Mouse (Mus musculus) forebrain, embryonic 16.5 days (tissue): ENCODE results near the gene Mrps18a. TPM values are rescaled to one million over a fixed set of nuclear protein-coding genes. Genes with fewer than 3 reads are reported as not detected.

Experiments used
- ATAC-seq: fragments of 200-750 bp; cut with Nextera tagmentation; 2 replicates; pipeline ENCODE4 v1.8.0; 2017; ENCODE audit warnings: mild to moderate bottlenecking, moderate library complexity
- H3K27ac ChIP-seq: fragments of 300-500 bp; sonication (generic); 2 replicates; pipeline ENCODE4 v1.5.1; 2014; ENCODE audit warnings: low read length, control low read depth
- H3K27me3 ChIP-seq: fragments of 300-500 bp; sonication (generic); replicated peaks from 2 replicates; pipeline ENCODE4 v1.6.1; 2014; ENCODE audit warnings: low read length; ENCODE audit not compliant: control insufficient read depth, insufficient read depth
- H3K36me3 ChIP-seq: fragments of 300-500 bp; sonication (generic); 2 replicates; pipeline ENCODE4 v1.6.1; 2014; ENCODE audit not compliant: control insufficient read depth, insufficient read depth
- H3K4me1 ChIP-seq: fragments of 300-500 bp; sonication (generic); replicated peaks from 2 replicates; pipeline ENCODE4 v1.6.1; 2014; ENCODE audit warnings: low read length; ENCODE audit not compliant: control insufficient read depth, insufficient read depth
- H3K4me2 ChIP-seq: fragments of 300-500 bp; sonication (generic); 2 replicates; pipeline ENCODE4 v1.6.1; 2014; ENCODE audit warnings: mild to moderate bottlenecking, low read length, control low read depth
- H3K4me3 ChIP-seq: fragments of 300-500 bp; sonication (generic); replicated peaks from 2 replicates; pipeline ENCODE4 v1.5.1; 2014; ENCODE audit warnings: mild to moderate bottlenecking, low read length, control low read depth
- H3K9ac ChIP-seq: fragments of 300-500 bp; sonication (generic); replicated peaks from 2 replicates; pipeline ENCODE4 v1.6.1; 2014; ENCODE audit warnings: low read depth, low read length, control low read depth
- H3K9me3 ChIP-seq: fragments of 300-500 bp; sonication (generic); 2 replicates; pipeline ENCODE4 v1.6.1; 2016; ENCODE audit warnings: low read length; ENCODE audit not compliant: control insufficient read depth
- WGBS: fragments of 180-500 bp; shearing (Covaris S2); extraction: QIAGEN DNeasy Blood & Tissue Kit; methylation state at CpG from one replicate; pipeline ENCODE4 v1.1.7; 2014; 5-methylcytosine and 5-hydroxymethylcytosine counted together
- polyA plus RNA-seq: library from polyadenylated mRNA; unstranded; fragments of >200 nt; fragmentation: Nextera tagmentation; extraction: Ambion mirVana; gene quantifications from 2 replicates; pipeline ENCODE4 v1.2.1, GENCODE M21; 2015

The Mrps18a gene
- polyA plus RNA-seq, 1 experiment from 2014 or later, result 137 TPM

GRCm38 (mm10) chr17:46162951-46163421, 52.2 kb downstream of the Mrps18a start:
- ATAC-seq, result no peak
- Histone ChIP-seq H3K36me3 (peaks cover 20% of the 10 kb centered on the region), H3K9ac (no peak overlapping the region), H3K4me3 (no peak overlapping the region), H3K9me3 (no peaks in the 10 kb centered on the region), H3K4me1 (peaks cover 22% of the 10 kb centered on the region), H3K27me3 (no peaks in the 10 kb centered on the region), H3K27ac (no peak overlapping the region), H3K4me2 (no peak overlapping the region)
- WGBS, result 82% methylated on average over 9 of the region's 9 CpGs

- ATAC-seq, result no peak
- Histone ChIP-seq H3K9me3 (no peaks in the 10 kb centered on the region), H3K4me2 (no peak overlapping the region), H3K36me3 (peaks cover 26% of the 10 kb centered on the region), H3K4me3 (no peak overlapping the region), H3K27me3 (no peaks in the 10 kb centered on the region), H3K4me1 (peaks cover 22% of the 10 kb centered on the region), H3K27ac (no peak overlapping the region), H3K9ac (no peak overlapping the region)
- 93% methylated on average over 8 of the region's 8 CpGs for WGBS
Observed at GRCm38 (mm10) chr17:46164301-46164700, 53.5 kb downstream of the Mrps18a start.

GRCm38 (mm10) chr17:46164791-46165190, 54.0 kb downstream of the Mrps18a start:
- H3K9me3 ChIP-seq, result no peaks in the 10 kb centered on the region
- peaks cover 19% of the 10 kb centered on the region for H3K4me1 ChIP-seq
- no peak overlapping the region for H3K4me2 ChIP-seq
- 93% methylated on average over 10 of the region's 10 CpGs for WGBS
- ATAC-seq, result no peak
- peaks cover 26% of the 10 kb centered on the region for H3K36me3 ChIP-seq
- H3K27ac ChIP-seq, result no peak overlapping the region
- H3K4me3 ChIP-seq, result no peak overlapping the region
- H3K9ac ChIP-seq, result no peak overlapping the region
- no peaks in the 10 kb centered on the region for H3K27me3 ChIP-seq

- no peak for ATAC-seq
- Histone ChIP-seq H3K4me2 (no peak overlapping the region), H3K4me3 (no peak overlapping the region), H3K27ac (no peak overlapping the region), H3K4me1 (peaks cover 17% of the 10 kb centered on the region), H3K27me3 (no peaks in the 10 kb centered on the region), H3K9ac (no peak overlapping the region), H3K9me3 (no peaks in the 10 kb centered on the region), H3K36me3 (peaks cover 29% of the 10 kb centered on the region)
- WGBS, result 88% methylated on average over 12 of the region's 12 CpGs
Observed at GRCm38 (mm10) chr17:46165460-46165859, 54.7 kb downstream of the Mrps18a start.

GRCm38 (mm10) chr17:46166270-46166669, 55.5 kb downstream of the Mrps18a start:
- Histone ChIP-seq H3K9me3 (no peaks in the 10 kb centered on the region), H3K4me2 (no peak overlapping the region), H3K36me3 (peaks cover 31% of the 10 kb centered on the region), H3K9ac (no peak overlapping the region), H3K4me1 (peaks cover 17% of the 10 kb centered on the region), H3K4me3 (no peak overlapping the region), H3K27ac (no peak overlapping the region), H3K27me3 (no peaks in the 10 kb centered on the region)
- ATAC-seq, result no peak
- WGBS, result 76% methylated on average over 5 of the region's 5 CpGs

- 81% methylated on average over 11 of the region's 11 CpGs for WGBS
- Histone ChIP-seq H3K9ac (no peak overlapping the region), H3K4me2 (no peak overlapping the region), H3K27me3 (no peaks in the 10 kb centered on the region), H3K9me3 (no peaks in the 10 kb centered on the region), H3K27ac (no peak overlapping the region), H3K36me3 (peaks cover 31% of the 10 kb centered on the region), H3K4me3 (no peak overlapping the region), H3K4me1 (peaks cover 11% of the 10 kb centered on the region)
- no peak for ATAC-seq
Observed at GRCm38 (mm10) chr17:46167014-46167413, 56.2 kb downstream of the Mrps18a start.

- H3K36me3 ChIP-seq, result peaks cover 41% of the 10 kb centered on the region
- no peaks in the 10 kb centered on the region for H3K4me1 ChIP-seq
- no peak overlapping the region for H3K9ac ChIP-seq
- no peak overlapping the region for H3K4me3 ChIP-seq
- 53% methylated on average over 5 of the region's 5 CpGs for WGBS
- H3K27ac ChIP-seq, result no peak overlapping the region
- H3K4me2 ChIP-seq, result no peak overlapping the region
- H3K9me3 ChIP-seq, result no peaks in the 10 kb centered on the region
- ATAC-seq, result no peak
- H3K27me3 ChIP-seq, result no peaks in the 10 kb centered on the region
Observed at GRCm38 (mm10) chr17:46168318-46168717, 57.5 kb downstream of the Mrps18a start.

- 91% methylated on average over 5 of the region's 5 CpGs for WGBS
Observed at GRCm38 (mm10) chr17:46168768-46169167, 58.0 kb downstream of the Mrps18a start.

GRCm38 (mm10) chr17:46170538-46170937, 59.8 kb downstream of the Mrps18a start:
- Histone ChIP-seq H3K36me3 (peaks cover 37% of the 10 kb centered on the region), H3K4me2 (no peak overlapping the region), H3K27me3 (no peaks in the 10 kb centered on the region), H3K4me1 (no peaks in the 10 kb centered on the region), H3K9me3 (no peaks in the 10 kb centered on the region), H3K9ac (no peak overlapping the region), H3K27ac (no peak overlapping the region), H3K4me3 (no peak overlapping the region)
- ATAC-seq, result no peak
- WGBS, result 74% methylated on average over 3 of the region's 3 CpGs

More at GRCm38 (mm10) chr17:46168768-46169167, 58.0 kb downstream of the Mrps18a start:
- Histone ChIP-seq H3K36me3 (peaks cover 42% of the 10 kb centered on the region), H3K27ac (no peak overlapping the region), H3K4me3 (no peak overlapping the region), H3K4me1 (no peaks in the 10 kb centered on the region), H3K9me3 (no peaks in the 10 kb centered on the region), H3K27me3 (no peaks in the 10 kb centered on the region), H3K4me2 (no peak overlapping the region), H3K9ac (no peak overlapping the region)
- no peak for ATAC-seq
